Mouse (Mus musculus) granulocyte monocyte progenitor cell, adult 5-6 weeks (primary cell): ENCODE results near the gene Car4. TPM values are rescaled to one million over a fixed set of nuclear protein-coding genes. Genes with fewer than 3 reads are reported as not detected.

Experiments used
- ATAC-seq: replicated peaks from 2 replicates; pipeline ENCODE4 v1.8.0; 2016; ENCODE audit warnings: mild to moderate bottlenecking, moderate TSS enrichment, inconsistent platforms; ENCODE audit not compliant: poor library complexity, severe bottlenecking
- total RNA-seq, 2 experiments: library from RNA; stranded (forward) in 1 of 2; stranded (reverse) in 1 of 2; fragments of 200-712, 200-1000 nt in 1 of 2; fragments of >200 nt in 1 of 2; fragmentation: Nextera tagmentation in 1 of 2; gene quantifications; 2 replicates each; pipeline ENCODE4 v1.2.3; 2014 to 2017

Gene Car4
- total RNA-seq, 2 experiments from 2014 or later: not detected

GRCm38 (mm10) chr11:84992996-84993395 is 35.4 kb downstream of the Car4 start:
- no peak for ATAC-seq

DNA sequence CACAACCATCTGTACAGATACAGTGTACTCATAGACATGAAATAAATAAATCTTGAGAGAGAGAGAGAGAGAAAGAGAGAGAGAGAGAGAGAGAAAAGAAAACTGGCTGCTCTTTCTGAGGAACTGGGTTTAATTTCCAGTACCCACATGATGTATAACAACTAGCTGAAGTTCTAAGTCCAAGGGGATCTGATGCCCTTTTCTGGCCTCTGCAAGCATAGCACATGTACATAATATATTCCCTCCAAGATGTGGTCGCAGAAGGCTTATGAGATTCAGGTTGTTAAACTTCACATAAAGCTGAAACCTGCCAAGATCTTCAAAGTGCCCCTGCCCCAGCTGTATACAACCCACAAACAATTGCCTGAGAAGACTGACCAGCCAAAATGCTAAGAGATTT is 37.7 kb downstream of the Car4 start:
- ATAC-seq: no peak

DNA sequence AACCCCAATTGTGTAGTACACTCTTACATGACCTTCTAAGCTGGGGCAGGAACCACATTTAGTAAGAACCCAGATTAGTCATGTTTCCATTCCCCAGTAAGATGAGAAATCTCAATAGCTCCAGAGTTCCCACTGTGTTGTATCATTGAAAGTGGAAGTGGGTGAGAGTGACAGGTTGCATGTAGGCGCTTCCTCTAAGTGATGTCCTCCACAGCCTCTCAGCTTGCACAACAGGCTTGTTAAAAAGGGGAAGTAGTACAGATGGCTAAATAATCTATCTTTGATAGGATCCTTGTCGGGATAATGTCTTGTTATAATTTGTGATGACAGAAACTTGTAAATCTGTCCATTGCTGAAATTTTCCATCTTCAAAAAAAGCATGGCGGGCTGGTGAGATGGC is 46.0 kb downstream of the Car4 start:
- ATAC-seq: peak; percentile 100

DNA sequence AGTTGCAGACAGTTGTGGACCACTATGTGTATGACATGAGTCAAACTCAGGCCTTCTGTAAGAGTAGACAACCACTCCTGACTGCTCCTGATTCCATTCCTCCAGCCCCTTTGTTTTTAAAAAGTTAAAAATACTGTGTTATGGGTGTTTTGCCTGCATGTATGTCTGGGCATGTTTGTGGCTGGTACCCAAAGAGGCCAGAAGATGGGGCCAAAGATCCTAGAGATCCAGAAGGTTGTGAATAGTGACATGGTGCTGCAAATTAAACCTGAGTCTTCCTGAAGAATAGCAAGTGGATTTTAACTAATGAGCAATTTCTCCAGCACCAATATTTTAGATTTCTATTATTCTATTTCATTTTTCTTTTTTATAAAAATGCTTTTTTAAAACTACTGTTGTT is 55.5 kb downstream of the Car4 start:
- no peak for ATAC-seq

Other genes with a start within 250 kb of the Car4 start
- gene Mrm1, start 138.3 kb upstream of the Car4 start, total RNA-seq (2014; fragmentation: Nextera tagmentation): 8.1 and 10.9 TPM in 2 replicates
- 6.8 and 9.2 TPM in 2 replicates for gene Mrm1, start 138.3 kb upstream of the Car4 start, total RNA-seq (2017)
- 20.6 and 38.4 TPM in 2 replicates for gene Dhrs11, start 128.8 kb upstream of the Car4 start, total RNA-seq (2014; fragmentation: Nextera tagmentation)
- 14.9 and 15.9 TPM in 2 replicates for gene Dhrs11, start 128.8 kb upstream of the Car4 start, total RNA-seq (2017)
- gene Ggnbp2, start 87.0 kb upstream of the Car4 start, total RNA-seq (2014; fragmentation: Nextera tagmentation): 72.0 and 78.9 TPM in 2 replicates
- 78.5 and 110 TPM in 2 replicates for gene Ggnbp2, start 87.0 kb upstream of the Car4 start, total RNA-seq (2017)
- gene Myo19, start 77.6 kb upstream of the Car4 start, total RNA-seq (2014; fragmentation: Nextera tagmentation): 10.7 and 13.4 TPM in 2 replicates
- gene Myo19, start 77.6 kb upstream of the Car4 start, total RNA-seq (2017): 5.1 and 5.2 TPM in 2 replicates
- gene Pigw, start 77.5 kb upstream of the Car4 start, total RNA-seq (2014; fragmentation: Nextera tagmentation): 5.0 and 5.8 TPM in 2 replicates
- 7.8 and 8.3 TPM in 2 replicates for gene Pigw, start 77.5 kb upstream of the Car4 start, total RNA-seq (2017)
- 28.3 and 36.0 TPM in 2 replicates for gene Znhit3, start 41.4 kb upstream of the Car4 start, total RNA-seq (2014; fragmentation: Nextera tagmentation)
- 32.6 and 46.7 TPM in 2 replicates for gene Znhit3, start 41.4 kb upstream of the Car4 start, total RNA-seq (2017)
- gene Usp32, start 182.4 kb downstream of the Car4 start, total RNA-seq (2014; fragmentation: Nextera tagmentation): 12.2 and 13.6 TPM in 2 replicates
- 7.6 and 12.2 TPM in 2 replicates for gene Usp32, start 182.4 kb downstream of the Car4 start, total RNA-seq (2017)
- not detected in 2 replicates for gene 1700125H20Rik, start 212.6 kb downstream of the Car4 start, total RNA-seq (2014; fragmentation: Nextera tagmentation)
- 0.26 TPM in 1 of 2 replicates, not detected in the other for gene 1700125H20Rik, start 212.6 kb downstream of the Car4 start, total RNA-seq (2017)